Mouse (Mus musculus) left cerebral cortex, postnatal 4 days (tissue): ENCODE measurements at regions not wholly inside any gene's neighbourhood (a gene's known extent, or its start where the extent isn't known, plus 50 kb on each side); places are given as distances from the start of the nearest gene placed in this dataset.

Experiments
- DNase-seq: peaks from one replicate; pipeline ENCODE4 v3.0.0-alpha.2; 2022
- intact Hi-C: fragments of 180-260 bp; cut with DNase I; formaldehyde crosslinking; loops from one replicate; pipeline ENCODE4 v1.15.1; 2025

- DNase-seq = peak; percentile 31
These were observed 59.9 kb upstream of the Prelid3b start for GRCm38 (mm10) chr2:174532671-174533363.

GRCm38 (mm10) chr2:174540717-174541116, 67.8 kb upstream of the Prelid3b start:
- intact Hi-C loops = no loop called here
- DNase-seq = no peak

More at GRCm38 (mm10) chr2:174532671-174533363, 59.9 kb upstream of the Prelid3b start:
- intact Hi-C loops = no loop called here

GRCm38 (mm10) chr2:174547207-174547606, 74.3 kb upstream of the Prelid3b start:
- intact Hi-C loops = no loop called here
- DNase-seq = no peak

- no peak for DNase-seq
These were observed 74.8 kb upstream of the Prelid3b start for GRCm38 (mm10) chr2:174547701-174548100.

GRCm38 (mm10) chr2:174548776-174549175, 75.9 kb upstream of the Prelid3b start:
- no peak for DNase-seq
- intact Hi-C loops = no loop called here

More at GRCm38 (mm10) chr2:174547701-174548100, 74.8 kb upstream of the Prelid3b start:
- intact Hi-C loops = no loop called here

GRCm38 (mm10) chr2:174555778-174556177, 82.9 kb upstream of the Prelid3b start:
- no peak for DNase-seq
- intact Hi-C loops = no loop called here

GRCm38 (mm10) chr2:174561828-174562429, 81.4 kb upstream of the Zfp831 start:
- no peak for DNase-seq
- intact Hi-C loops = no loop called here

GRCm38 (mm10) chr2:174563917-174564316, 79.4 kb upstream of the Zfp831 start:
- intact Hi-C loops = no loop called here

GRCm38 (mm10) chr2:174564817-174565216, 78.5 kb upstream of the Zfp831 start:
- intact Hi-C loops = no loop called here
- DNase-seq = no peak

More at GRCm38 (mm10) chr2:174563917-174564316, 79.4 kb upstream of the Zfp831 start:
- DNase-seq = no peak

- intact Hi-C loops = no loop called here
- DNase-seq = no peak
These were observed 77.4 kb upstream of the Zfp831 start for GRCm38 (mm10) chr2:174565891-174566290.

- intact Hi-C loops = no loop called here
- DNase-seq = peak; percentile 10
These were observed 76.6 kb upstream of the Zfp831 start for GRCm38 (mm10) chr2:174566752-174567151.

- intact Hi-C loops = no loop called here
- peak; percentile 4 for DNase-seq
These were observed 68.4 kb upstream of the Zfp831 start for GRCm38 (mm10) chr2:174574804-174575507.

GRCm38 (mm10) chr2:174575546-174575945, 67.8 kb upstream of the Zfp831 start:
- intact Hi-C loops = no loop called here
- DNase-seq = no peak

GRCm38 (mm10) chr2:174580906-174581703, 62.2 kb upstream of the Zfp831 start:
- DNase-seq = no peak
- intact Hi-C loops = no loop called here

- intact Hi-C loops = no loop called here
- no peak for DNase-seq
These were observed 59.1 kb upstream of the Zfp831 start for GRCm38 (mm10) chr2:174584272-174584671.
